Mouse (Mus musculus): Measurements from ENCODE around the gene Spns3.

- no peak for TF ChIP-seq CTCF (IDR thresholded peaks at IDR 0.05; ENCODE audit: low read depth)
- TF ChIP-seq EP300 (IDR thresholded peaks at IDR 0.05; ENCODE audit: low read depth): no peak
These were observed 97.0 kb downstream of the Spns3 start for GRCm38 (mm10) chr11:72453105-72453953.

Data from heart, postnatal 0 days (tissue).